Mouse (Mus musculus) megakaryocyte, adult 5-6 weeks (primary cell): ENCODE measurements around the gene Itga6. TPM values are rescaled to one million over a fixed set of nuclear protein-coding genes. Genes with fewer than 3 reads are reported as not detected.

Source experiments
- ATAC-seq: 2 replicates; pipeline ENCODE4 v1.8.0; 2016; ENCODE audit warnings: mild to moderate bottlenecking, inconsistent platforms; ENCODE audit not compliant: poor library complexity, severe bottlenecking
- total RNA-seq, 2 experiments: library from RNA; stranded (forward) in 1 of 2; stranded (reverse) in 1 of 2; fragments of 153-499, 151-499 nt in 1 of 2; fragments of 221-1000, 200-1000 nt in 1 of 2; gene quantifications; 2 replicates each; pipeline versions ENCODE4 v1.2.3 to v1.2.4; 2015 to 2017

The Itga6 gene
- total RNA-seq, 2 experiments from 2014 or later = 15.3 to 16.0 TPM

DNA sequence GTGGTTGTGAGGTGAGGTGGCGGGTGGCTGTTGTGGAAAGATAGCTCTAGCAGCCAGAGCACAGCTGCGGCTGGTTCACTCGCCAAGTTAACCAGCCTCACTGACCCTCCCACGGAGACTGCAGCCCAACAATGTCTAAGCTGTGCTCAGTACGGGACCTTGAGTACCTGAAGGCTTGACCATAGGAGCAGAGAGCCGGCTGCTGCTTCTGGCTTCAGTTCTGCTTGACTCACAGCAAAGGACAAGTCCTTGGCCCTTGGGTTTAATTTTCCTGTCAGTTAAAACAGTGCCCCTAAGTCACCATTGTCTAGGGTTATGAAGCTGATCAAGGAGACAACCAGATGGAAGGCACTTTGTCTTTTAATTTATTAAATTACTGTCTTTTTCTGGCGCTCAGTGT, 89.0 kb downstream of the Itga6 start:
- no peak for ATAC-seq

DNA sequence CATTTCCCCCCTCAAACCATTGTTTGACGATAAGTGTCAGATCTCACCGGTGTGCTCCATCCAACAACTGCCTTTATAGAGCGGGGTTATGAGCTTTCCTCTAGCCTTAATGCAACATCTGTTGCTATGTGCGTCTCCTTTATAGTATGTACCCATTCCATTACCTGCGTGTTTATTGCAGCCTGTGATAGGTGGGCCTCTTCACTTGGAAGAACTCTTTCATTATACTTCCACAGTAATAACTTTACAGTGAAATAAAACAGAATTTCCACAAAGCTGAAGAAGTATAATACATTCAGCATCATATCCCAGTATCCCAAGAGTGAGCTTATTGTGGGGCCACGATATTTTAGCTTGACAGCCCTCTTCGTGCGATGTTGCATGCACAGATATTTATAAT, 90.1 kb downstream of the Itga6 start:
- ATAC-seq = no peak

DNA sequence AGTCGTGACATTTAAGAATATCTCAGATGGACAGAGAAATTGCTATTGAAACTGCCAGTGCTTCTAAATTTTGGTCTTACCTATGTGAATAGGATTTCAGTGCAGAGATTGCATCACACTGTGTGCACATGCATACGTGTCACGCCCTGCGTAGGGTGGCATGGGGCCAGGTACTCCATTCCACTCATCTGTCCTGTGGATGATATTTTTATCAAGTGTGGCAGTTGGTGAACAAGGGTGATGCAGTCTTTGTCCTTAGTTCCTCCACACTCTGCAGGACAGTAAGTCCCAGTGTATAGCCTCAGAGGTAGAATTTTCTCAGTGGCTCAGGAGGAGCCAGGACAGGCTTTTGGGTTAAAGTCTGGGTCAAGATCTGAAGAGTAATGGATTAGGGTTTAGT, 90.8 kb downstream of the Itga6 start:
- ATAC-seq = no peak

DNA sequence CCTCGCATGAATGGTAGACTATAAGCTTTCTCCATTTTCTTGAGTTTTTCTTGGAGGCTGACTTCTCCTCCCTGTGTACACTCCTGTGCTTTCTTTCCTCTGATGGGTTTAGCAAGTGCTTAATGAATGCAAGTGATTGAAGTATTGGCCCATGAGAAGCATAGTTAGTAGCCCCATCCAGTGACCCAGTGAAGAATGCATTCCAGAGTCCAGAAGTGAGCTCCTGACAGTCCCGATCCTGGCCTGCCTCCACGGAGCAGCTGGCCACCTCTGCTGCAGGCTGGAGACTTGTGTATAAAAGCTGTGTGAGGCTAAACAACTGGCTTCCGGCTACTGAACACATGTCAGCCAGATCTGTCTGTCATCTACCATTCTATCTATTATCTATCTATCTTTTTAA, 91.8 kb downstream of the Itga6 start:
- ATAC-seq = no peak

DNA sequence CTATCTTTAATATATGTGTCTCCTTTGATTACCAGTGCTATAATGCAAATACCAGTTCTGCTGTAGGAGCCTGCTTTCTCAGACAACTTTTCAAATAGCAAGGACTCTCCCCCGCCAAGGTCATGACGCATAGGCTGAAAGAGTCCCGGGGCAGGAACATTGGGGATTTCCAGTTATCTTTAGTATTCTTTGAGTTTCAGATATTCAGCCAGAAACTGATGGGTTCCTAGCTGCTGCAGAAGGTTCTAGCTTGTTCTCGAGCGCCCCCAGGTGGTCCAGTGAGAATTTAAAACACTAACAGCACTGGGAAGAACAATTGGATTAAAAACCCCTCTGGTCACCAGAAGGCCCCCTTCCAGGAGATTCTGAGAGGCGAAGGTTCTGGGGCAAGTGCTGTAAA, 92.4 kb downstream of the Itga6 start:
- no peak; the same call in 1 of the 2 replicates for ATAC-seq

DNA sequence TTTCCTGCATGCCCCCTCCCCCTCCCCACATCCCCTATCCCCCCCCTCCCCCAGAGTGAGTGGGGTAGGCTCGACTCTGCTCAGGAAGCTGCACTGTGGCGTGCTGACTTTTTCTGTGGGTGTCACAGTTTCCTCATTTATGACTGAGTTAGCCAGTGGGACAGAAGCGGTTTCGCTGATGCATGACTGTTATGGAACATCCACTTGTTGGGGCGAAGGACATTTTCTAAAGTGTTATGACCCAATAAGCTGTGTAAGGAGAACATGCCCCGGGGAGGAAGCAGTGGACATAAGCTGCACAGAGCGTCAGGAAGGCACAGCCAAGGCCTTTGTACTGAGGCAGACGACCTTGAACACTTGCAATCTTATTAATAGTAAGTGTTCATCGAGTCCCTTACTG, 97.9 kb downstream of the Itga6 start:
- ATAC-seq = peak; percentile 88

DNA sequence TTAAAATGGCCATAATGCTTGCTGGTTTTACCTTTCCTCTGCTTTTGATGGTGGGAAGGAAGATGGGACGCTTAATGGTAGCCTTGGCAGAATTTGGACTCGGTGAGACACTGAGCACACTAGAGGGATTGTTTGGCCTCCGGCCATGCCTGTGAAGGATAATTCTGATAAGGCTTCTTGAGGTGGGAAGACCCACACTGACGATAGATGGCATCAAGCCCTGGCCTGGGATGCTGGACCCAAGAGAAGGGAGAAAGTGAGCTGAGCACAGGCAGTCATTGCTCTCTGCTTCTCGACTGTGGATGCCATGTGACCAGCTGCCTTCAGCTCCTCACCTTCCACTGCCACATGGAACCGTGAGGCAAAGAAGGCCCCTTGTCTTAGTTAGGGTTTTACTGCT, 99.5 kb downstream of the Itga6 start:
- ATAC-seq = no peak

DNA sequence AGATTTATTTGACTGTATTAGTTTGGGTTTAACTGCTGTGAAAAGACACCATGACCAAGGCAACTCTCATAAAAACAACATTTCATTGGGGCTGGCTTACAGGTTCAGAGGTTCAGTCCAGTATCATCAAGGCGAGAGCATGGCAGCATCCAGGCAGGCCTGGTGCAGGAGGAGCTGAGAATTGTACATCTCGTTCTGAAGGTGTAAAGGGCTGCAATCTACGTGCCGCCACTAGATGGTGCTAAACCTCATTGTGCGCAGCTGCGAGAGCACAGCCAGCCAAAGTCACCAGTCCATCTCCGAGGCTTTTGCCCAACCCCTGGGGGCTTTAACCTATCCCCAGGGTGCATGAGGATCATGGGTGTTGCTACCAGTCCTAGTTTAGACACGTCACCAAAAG, 106.7 kb downstream of the Itga6 start:
- 0 out of 2 replicates have a peak, but pooled peaks have one; percentile 45 for ATAC-seq

DNA sequence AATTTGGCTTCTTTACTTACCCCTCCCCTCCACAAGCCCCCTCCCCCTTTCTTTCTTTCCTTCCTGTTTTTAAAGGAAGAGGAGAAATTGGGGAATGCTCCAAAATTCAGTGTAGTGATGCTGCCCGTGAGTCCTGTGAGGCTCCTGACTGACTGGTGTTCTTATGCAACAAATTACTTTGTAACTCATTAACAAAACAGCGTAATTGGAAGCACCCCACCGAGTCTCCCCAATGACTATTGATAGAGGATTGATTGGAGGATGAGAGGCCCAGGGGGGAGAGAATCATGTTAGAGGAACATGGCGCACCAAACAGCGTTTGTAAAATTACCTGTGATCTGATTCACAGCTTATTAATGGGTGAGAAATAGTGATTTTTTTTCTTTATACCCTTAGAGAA, 109.7 kb downstream of the Itga6 start:
- no peak for ATAC-seq

DNA sequence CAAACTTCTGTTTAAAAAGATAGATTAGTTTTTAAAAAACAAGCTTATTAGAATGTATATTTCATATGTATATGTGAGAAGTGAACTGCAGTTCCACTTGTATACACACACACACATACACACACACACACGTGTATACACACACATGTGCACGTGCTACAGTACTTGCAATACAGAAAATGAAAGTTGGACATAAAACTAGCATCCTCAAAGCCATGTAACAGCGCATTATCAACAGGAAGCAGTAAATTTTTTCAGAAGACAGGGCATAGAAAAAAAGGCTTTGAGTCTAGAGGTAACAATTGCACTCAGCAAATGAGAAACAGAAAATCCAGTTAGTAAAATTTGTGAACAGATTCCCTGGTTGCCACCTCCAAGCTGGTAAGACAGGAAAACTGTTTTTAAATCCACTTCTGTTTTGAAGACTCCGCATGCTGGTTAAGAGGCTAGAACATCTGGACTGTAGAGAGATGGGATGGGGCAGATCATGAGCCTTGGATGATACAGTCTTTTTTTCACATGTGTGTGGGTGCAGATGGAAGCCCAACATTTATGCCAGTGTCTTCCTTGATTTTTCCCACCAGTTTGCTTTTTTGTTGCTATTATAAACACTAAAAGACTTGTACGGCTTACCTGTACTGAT, 118.2 kb downstream of the Itga6 start:
- no peak for ATAC-seq

DNA sequence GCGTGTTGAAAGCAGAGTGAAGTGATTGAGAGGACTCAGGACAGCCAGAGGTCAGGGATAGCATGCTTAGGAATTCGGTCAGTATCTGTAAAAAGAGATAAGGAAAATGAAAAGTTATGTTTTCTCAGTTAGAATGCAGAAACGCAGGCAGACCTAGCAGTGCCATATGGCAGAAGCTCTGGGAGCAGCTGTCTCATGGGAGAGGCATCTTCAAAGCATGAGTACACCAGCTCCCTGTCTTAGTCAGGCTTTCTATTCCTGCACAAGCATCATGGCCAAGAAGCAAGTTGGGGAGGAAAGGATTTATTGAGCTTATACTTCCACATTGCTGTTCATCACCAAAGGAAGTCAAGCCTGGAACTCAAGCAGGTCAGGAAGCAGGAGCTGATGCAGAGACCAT, 119.6 kb downstream of the Itga6 start:
- ATAC-seq = no peak

DNA sequence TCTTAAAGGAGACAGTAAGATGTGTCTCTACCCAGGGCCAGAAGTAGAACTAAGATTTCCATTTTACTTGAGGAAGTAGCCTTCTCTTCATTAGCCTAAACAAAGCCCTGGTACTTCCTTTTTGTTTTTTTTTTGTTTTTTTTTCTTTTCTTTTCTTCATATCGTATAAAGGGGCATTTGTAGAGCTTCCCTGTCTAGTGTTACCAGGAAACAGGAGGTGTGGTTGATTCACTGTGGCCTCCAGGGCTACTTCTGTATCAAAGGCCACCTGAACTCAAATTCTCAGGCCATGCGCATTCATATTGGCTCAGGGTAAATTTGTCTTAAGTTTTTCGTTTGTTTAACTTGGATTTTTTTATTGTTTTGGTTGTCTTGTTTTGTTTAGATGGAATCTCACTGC, 120.5 kb downstream of the Itga6 start:
- ATAC-seq = 0 out of 2 replicates have a peak, but pooled peaks have one; percentile 38

DNA sequence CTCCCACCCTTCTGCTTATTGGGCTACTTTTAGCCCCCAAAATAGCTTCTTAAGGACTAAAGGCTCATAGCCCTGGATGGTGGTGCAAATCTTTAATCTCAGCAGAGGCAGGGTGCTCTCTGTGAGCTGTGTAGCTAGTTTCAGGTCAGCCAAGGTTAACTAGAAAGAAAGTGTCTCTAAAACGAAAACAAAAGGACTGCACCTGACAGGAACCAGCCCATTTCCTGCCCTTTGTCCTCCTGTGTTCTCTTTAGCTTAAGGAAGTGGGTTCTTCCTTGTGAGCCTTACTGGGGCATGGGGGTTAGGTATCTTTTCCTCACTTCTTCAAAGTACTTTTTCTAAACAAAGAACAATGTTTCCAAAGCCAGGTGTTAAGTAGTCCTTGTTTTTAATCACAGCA, 121.1 kb downstream of the Itga6 start:
- ATAC-seq = peak; percentile 71

DNA sequence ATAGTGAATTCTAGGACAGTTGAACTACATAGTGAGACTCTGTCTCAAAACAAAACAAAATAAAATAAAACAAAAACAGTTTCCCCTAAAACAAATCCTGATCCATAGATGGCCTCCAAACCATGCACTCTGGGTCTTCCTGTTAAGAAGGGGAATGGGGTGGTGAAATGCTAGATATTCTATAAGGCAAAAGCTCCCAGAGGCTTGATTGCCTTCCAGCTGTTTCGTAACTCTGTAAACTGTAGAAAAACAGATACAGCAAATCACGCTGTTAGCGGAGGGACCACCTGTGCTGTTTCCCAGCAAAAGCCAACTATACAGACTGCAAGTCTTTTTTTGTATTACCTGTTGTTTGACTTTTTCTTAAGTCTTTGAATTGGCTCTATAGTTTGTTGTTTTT, 121.6 kb downstream of the Itga6 start:
- no peak for ATAC-seq

DNA sequence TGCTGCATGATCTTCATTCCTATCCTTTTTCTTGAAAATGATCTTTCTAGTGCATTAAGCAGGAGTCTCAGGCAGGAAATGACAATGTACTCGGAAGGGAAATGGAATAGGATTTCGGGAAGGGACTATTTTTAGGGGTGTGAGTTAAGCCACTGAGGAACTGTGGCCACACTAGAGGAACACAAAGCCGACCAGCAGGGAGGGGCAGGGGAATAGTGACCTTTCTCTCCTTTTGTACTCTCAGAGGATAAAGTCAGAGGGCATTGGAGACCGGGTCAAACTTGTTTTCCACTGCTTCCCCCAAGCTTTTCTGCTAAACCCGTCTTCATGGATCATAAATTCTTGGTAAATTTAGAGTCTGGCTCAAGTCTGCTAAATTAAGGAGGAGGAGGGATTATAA, 122.1 kb downstream of the Itga6 start:
- ATAC-seq = no peak

DNA sequence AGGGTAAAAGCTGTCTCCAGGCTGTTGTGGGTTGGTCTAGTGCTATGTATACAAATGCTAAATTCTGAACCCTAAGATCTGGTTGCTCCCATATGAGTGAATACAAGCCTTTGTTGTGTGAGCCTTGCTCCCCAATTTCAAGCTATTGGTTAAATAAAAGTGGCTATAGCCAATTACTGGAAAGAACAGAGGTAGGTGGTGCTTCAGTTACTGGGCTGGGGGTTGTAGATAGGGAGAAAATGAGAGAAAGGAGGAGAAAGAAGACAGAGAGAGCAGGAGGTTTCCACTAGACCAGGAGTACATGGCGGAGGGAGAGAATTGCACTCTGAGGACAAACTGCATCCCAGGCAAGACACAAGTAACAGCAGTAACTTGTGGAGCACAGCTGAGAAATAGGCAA, 122.8 kb downstream of the Itga6 start:
- no peak for ATAC-seq

DNA sequence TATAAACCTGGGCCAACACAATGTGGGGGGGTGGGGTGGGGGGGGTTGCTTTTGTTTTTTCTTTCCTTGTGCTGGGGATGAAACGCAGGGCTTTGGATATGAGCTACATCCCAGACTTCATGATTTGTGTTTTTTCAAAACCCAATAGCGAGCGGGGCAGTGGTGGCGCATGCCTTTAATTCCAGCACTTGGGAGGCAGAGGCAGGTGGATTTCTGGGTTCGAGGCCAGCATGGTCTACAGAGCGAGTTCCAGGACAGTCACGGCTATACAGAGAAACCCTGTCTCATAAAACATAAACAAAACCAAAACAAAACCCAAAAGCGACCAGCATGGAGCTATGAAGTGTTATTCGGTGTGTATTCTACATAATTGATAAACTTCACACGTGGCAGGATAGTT, 126.7 kb downstream of the Itga6 start:
- no peak for ATAC-seq

DNA sequence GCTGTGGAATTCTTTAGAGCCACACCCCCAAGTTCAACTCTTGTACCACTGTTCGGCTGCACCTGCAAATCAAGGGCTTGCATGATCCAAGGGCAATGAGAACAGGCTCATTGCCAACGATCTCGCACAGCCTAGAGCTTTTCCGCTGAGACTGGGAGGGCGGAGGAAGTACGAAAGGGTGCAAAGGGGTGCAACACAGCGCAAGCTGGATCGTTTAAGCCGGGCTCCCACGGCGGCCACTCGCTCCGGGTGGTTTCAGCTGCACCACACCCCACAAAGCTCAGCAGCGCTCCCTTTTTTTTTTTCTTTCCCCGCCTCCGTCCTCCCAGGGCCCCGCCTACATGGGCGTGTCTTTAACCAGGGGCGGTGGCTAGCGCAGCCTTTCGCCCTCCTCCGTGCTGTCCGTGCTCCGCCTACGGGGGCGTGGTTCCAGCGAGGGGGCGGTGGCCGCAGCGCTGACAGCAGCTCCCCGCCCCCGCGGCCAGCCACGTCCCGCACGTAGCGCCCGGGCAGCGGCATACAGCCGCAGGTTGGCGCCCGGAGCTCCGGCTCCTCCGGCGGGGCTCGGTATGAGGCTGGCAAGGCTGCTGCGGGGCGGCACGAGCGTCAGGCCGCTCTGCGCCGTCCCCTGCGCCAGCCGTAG, 127.5 kb downstream of the Itga6 start, which contains the start of gene Pdk1:
Gene Pdk1, plus strand, starts transcription at position 424 of the 643 bp plus-strand sequence.
- peak; percentile 98 for ATAC-seq

DNA sequence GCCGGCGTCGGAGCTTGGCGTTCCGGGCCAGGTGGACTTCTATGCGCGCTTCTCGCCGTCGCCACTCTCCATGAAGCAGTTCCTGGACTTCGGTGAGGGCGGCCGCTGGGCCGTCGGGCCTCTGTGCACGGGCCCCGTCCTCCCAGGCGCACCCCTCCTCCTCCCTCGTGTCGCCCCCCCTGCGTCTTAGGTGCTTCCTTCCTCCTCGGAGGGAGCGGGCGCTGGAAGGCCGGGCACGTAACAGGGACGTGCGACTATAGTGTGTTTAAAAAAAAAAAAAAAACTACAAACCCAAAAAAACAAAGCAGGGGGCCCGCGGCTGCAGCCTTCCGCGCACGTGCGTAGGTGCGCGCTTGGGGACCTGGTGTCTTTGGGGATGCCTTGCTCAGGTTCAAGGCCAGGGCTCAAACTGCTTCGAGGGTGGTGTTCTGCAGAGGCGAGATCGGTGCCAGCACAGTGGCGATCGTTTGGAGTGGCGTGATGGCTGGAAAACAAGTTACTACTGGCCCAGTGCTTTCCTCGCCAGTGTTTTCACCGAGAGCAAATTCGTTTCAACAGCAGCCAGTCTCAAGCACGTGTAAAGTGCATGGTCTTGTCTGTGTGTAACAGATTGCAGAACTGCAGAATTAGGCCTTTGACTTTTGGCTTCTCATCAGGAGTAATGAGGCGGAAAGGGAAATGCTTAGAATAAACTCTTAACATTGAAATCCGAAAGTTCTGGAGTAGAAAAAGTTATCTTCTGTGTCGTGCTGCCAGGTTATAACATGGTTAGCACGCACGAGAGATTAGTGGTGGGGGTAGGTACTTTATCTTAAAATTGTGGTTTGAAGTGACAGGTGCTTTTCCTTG, 128.3 kb downstream of the Itga6 start:
- peak; percentile 31 for ATAC-seq

DNA sequence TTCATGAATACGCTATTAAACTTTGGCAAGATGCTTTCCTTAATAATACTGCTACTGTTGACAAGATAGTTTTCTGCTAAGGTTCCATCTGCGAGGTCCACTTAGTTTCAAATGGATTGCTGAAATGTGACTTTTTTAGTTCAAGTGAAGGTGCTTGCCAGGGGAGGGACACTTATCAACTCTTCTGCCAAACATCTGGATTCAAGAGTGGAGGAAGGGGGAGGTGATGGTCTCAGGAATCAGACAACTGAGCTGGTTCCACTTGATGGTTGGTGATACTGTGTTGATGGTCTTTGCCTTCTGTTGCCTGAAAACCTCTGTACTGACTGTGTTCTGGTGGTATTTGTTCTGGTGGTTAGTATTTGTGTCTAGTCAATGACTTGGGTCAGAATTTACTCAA, 129.0 kb downstream of the Itga6 start:
- no peak for ATAC-seq

DNA sequence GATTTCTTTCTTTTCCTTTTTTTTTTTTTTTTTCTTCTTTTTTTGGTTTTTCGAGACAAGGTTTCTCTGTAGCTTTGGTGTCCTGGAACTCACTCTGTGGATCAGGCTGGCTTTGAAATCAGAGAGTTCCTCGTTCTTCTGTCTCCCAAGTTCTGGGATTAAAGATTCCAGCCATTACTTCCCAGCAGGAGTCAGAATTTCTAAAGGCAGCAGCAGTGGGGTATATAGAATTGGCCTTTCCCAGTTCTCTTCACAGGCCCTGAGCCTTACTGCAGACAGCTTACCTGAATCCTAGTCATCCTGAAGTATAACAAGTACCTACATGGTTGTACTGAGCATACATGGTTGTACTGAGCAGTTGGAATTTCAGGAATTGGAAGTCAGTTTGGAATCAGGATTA, 129.4 kb downstream of the Itga6 start:
- no peak for ATAC-seq

DNA sequence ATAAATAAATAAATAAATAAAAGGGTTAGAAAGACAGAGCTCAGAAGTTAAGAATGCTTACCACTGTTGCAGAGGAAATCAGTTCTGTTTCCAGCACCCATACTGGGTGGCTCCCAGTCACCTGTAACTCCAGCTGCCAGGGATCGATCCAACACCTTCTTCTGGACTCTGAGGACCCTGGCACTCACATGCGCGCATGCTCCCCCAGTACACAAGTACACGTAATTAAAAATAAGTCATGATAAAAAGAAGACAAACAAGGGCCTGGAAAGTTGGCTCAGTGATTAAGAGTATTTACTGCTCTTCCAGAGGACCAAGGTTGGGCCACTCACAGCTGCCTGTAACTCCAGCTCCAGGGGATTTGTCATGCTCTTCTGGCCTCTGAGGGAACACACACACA, 132.4 kb downstream of the Itga6 start:
- ATAC-seq = no peak
